Mouse (Mus musculus): ENCODE measurements around the gene Gm5751. TPM values are rescaled to one million over a fixed set of nuclear protein-coding genes. Genes with fewer than 3 reads are reported as not detected.

The Gm5751 gene
- not detected for polyA plus RNA-seq (2017; shearing (Covaris generic))

GRCm38 (mm10) chrX:8873953-8874352 lies at the start of gene Gm5751:
Gene Gm5751, plus strand, starts transcription at chrX:8874253.

GRCm38 (mm10) chrX:8843694-8844093 lies 30.4 kb upstream of the Gm5751 start, which contains the start of gene Gm6592:
Gene Gm6592, plus strand, starts transcription at chrX:8843994.

GRCm38 (mm10) chrX:8892343-8893155 lies 18.5 kb downstream of the Gm5751 start, which contains the start of gene B630019K06Rik:
Gene B630019K06Rik, plus strand, starts transcription at chrX:8892382.

Other genes with a start within 250 kb of the Gm5751 start
- gene Ssxb8, start 183.4 kb upstream of the Gm5751 start, polyA plus RNA-seq (2017; shearing (Covaris generic)): not detected
- not detected for gene Ssx9, start 125.8 kb upstream of the Gm5751 start, polyA plus RNA-seq (2017; shearing (Covaris generic))
- gene Ssxb5, start 70.6 kb upstream of the Gm5751 start, polyA plus RNA-seq (2017; shearing (Covaris generic)): not detected
- not detected for gene Gm6592, start 30.3 kb upstream of the Gm5751 start, polyA plus RNA-seq (2017; shearing (Covaris generic))
- under 1 TPM in 1 of 2 experiments, not detected in 1; 0.79 TPM for gene B630019K06Rik, start 18.1 kb downstream of the Gm5751 start, polyA plus RNA-seq (2017; shearing (Covaris generic))
- gene Fthl17b, start 88.7 kb downstream of the Gm5751 start, polyA plus RNA-seq (2017; shearing (Covaris generic)): not detected
- gene Fthl17c, start 102.3 kb downstream of the Gm5751 start, polyA plus RNA-seq (2017; shearing (Covaris generic)): not detected
- gene Fthl17d, start 112.5 kb downstream of the Gm5751 start, polyA plus RNA-seq (2017; shearing (Covaris generic)): not detected
- not detected for gene Fthl17e, start 159.2 kb downstream of the Gm5751 start, polyA plus RNA-seq (2017; shearing (Covaris generic))
- not detected for gene Fthl17f, start 188.8 kb downstream of the Gm5751 start, polyA plus RNA-seq (2017; shearing (Covaris generic))
- gene 4930402K13Rik, start 230.3 kb downstream of the Gm5751 start, polyA plus RNA-seq (2017; shearing (Covaris generic)): not detected

Measured in activated CD4-positive, CD25-positive, alpha-beta regulatory T cell (primary cell).